Mouse (Mus musculus): ENCODE measurements around the gene Eid2b. TPM values are rescaled to one million over a fixed set of nuclear protein-coding genes. Genes with fewer than 3 reads are reported as not detected.

Eid2b gene
- polyA plus RNA-seq, 1 experiment from 2014 or later, result 13.4 TPM

DNA sequence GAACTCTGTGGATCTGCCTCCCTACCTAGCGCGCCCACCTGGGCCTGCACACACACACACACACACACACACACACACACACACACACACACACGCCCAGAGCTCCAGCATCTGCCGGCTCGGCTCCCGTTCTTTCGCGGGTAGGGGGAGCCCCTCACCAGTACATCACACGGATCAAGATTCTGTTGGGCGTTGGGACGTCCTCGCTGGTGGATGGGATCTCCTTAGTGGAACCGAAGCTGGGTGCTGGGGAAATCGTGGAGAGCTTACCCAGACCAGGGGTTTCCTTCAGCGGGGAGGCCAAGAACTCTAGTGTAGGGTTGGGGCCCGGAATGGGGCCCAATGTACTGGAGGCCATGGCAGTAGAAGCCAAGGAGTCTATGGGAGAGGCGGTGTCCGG, 12.6 kb downstream of the Eid2b start:
- H3K9ac ChIP-seq (ENCODE audit: low read depth, low read length), result peak overlapping the region; percentile 34; the same call in 1 of the 2 replicates
- ATAC-seq (ENCODE audit: low read depth), result peak; percentile 7; the same call in 1 of the 2 replicates
- H3K4me3 ChIP-seq (ENCODE audit: low read depth, low read length), result peak overlapping the region; percentile 30
- no peak overlapping the region for H3K27ac ChIP-seq (replicated peaks; ENCODE audit: low read depth, low read length)
- no peaks in the 10 kb centered on the region for H3K36me3 ChIP-seq (ENCODE audit: control insufficient read depth, insufficient read depth, low read length)
- peaks cover 72% of the 10 kb centered on the region for H3K27me3 ChIP-seq (replicated peaks; ENCODE audit: control insufficient read depth, insufficient read depth, low read length)
- WGBS, result 1% methylated on average over 14 of the region's 18 CpGs
- no peaks in the 10 kb centered on the region for H3K9me3 ChIP-seq (ENCODE audit: control insufficient read depth, low read length)
- H3K4me2 ChIP-seq (ENCODE audit: low read depth, low read length), result peak overlapping the region; percentile 54
- no peaks in the 10 kb centered on the region; the same call in none of the 2 replicates for H3K4me1 ChIP-seq (ENCODE audit: control insufficient read depth, insufficient read depth, low read length)
- DNase-seq (ENCODE audit: low spot score), result peak; percentile 21

DNA sequence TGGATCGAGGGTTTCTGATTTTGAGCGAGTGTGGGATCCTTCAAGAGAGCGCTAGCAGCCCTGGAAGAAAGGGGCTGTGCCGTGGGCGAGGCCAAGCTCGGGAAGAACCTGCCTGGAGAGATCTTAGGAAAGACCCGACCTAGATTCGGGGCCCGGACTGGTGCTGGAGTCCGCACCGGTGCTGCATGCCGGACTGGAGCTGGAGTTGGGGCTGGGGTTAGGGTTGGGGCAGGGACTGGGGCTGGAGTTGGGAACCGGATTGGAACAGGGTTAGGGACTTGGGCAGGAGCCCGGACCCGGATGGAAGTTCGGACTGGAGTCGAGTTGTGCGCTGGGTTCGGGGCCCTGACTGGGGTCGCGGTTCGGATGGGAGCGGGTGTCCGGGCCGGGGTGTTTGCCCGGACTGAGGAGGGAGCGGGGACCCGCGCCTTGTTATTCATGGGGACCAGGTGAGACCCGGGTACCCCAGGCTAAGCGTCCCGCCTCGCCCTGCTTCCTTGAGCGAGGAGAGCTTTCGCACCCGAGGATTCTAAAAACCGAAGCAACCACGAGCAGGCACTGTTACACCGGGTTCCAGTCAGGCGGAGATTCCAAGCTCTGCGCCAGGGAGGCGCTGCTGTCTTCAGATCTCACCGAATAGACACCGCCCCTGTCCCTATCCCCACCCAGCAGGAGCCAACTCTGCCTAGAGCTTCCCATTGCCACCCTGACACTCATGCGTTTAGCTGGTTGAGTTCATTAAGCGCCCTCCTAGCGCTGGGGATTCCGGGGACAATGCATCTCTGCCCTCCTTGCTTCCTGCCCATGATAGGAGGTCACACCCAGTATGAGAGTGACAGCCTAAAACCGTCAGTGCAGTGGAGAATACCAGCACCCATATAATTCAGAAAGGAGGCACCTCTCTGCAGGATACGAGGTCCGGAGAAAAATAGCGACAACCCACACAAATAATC, 13.4 kb downstream of the Eid2b start, which contains the start of gene Selenov:
Gene Selenov (minus strand): TSS at position 549 of the 953 bp plus-strand sequence.
- ATAC-seq (ENCODE audit: low read depth), result peak; percentile 41
- no peaks in the 10 kb centered on the region for H3K36me3 ChIP-seq (ENCODE audit: control insufficient read depth, insufficient read depth, low read length)
- WGBS, result 1% methylated on average over 44 of the region's 52 CpGs
- H3K4me1 ChIP-seq (ENCODE audit: control insufficient read depth, insufficient read depth, low read length), result no peaks in the 10 kb centered on the region; the same call in none of the 2 replicates
- peak within 1 kb of the TSS; percentile 30 for H3K4me3 ChIP-seq (ENCODE audit: low read depth, low read length)
- peak within 1 kb of the TSS; percentile 54 for H3K4me2 ChIP-seq (ENCODE audit: low read depth, low read length)
- H3K9ac ChIP-seq (ENCODE audit: low read depth, low read length), result peak within 1 kb of the TSS; percentile 34; the same call in 1 of the 2 replicates
- no peak within 1 kb of the TSS for H3K27ac ChIP-seq (replicated peaks; ENCODE audit: low read depth, low read length)
- no peaks in the 10 kb centered on the region for H3K9me3 ChIP-seq (ENCODE audit: control insufficient read depth, low read length)
- H3K27me3 ChIP-seq (replicated peaks; ENCODE audit: control insufficient read depth, insufficient read depth, low read length), result peaks cover 80% of the 10 kb centered on the region
- peak; percentile 55 for DNase-seq (ENCODE audit: low spot score)

DNA sequence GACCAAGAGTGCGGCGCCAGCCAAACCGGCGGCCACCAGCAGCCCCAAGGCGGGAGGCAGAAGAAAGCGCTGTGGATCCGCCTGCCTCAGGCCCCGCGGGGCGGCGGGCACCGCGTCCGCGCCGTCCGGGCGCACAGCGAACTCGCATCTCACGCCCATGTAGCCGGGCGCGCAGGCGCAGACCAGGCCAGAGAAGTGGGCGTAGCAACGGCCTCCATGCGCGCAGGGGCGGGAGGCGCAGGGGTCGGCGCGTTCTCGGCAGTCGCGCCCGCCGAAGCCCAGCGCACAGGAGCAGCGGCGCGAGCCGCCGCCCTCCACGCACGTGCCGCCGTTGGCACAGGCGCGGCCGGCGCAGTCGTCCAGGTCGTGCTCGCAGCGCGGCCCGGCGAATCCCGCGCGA, 16.9 kb downstream of the Eid2b start:
- ATAC-seq (ENCODE audit: low read depth), result peak; percentile 78
- peak overlapping the region; percentile 58 for H3K9ac ChIP-seq (ENCODE audit: low read depth, low read length)

DNA sequence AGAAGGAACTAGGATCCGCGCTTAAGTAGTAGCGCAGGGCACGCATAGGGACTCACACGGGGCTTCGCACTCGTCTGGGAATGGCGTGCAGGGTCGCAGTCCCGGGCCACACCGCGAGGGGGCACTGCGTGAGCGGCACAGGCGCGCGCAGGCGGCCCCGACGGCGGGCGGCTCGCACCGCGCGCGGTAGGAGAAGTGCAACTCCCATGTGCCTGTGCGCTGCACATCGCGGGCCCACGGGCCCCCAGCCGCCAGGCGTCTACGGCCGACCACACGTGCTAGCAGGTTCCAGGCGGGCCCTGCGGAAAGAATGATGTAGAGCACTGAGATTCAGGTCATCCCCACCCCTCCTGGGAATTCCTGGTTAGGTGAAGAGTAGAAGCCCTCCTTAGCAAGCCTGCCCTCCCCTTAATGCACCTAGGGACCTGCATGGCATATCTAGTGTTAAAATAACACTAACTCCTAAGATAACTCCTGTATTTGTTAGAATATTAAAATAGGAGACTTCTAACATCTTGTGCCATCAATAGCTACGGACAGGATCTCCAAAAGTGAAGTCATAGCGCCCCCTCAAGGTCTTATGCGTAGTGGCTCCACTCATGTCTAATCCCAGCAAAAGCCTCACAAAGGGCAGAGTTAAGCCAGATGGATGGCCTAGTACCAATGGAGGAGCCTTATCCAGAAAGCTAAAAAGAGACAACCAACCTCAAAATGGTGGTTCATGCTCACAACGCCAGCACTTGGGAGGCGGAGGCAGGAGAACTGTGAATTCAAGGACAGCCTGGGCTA, 21.5 kb downstream of the Eid2b start:
- peak; percentile 83 for DNase-seq (ENCODE audit: low spot score)
- Histone ChIP-seq H3K4me1 (ENCODE audit: control insufficient read depth, insufficient read depth, low read length) (no peaks in the 10 kb centered on the region; the same call in none of the 2 replicates), H3K36me3 (ENCODE audit: control insufficient read depth, insufficient read depth, low read length) (0 out of 2 replicates have a peak, but pooled peaks cover 3% of the 10 kb centered on the region), H3K9me3 (ENCODE audit: control insufficient read depth, low read length) (no peaks in the 10 kb centered on the region), H3K27me3 (replicated peaks; ENCODE audit: control insufficient read depth, insufficient read depth, low read length) (peaks cover 85% of the 10 kb centered on the region), H3K4me3 (ENCODE audit: low read depth, low read length) (peak overlapping the region; percentile 8; the same call in 1 of the 2 replicates), H3K27ac (replicated peaks; ENCODE audit: low read depth, low read length) (no peak overlapping the region), H3K9ac (ENCODE audit: low read depth, low read length) (peak overlapping the region; percentile 43; the same call in 1 of the 2 replicates), H3K4me2 (ENCODE audit: low read depth, low read length) (peak overlapping the region; percentile 38)
- ATAC-seq (ENCODE audit: low read depth), result no peak
- WGBS, result 27% methylated on average over 16 of the region's 43 CpGs

More for the DNA sequence above, 16.9 kb downstream of the Eid2b start:
- H3K36me3 ChIP-seq (ENCODE audit: control insufficient read depth, insufficient read depth, low read length), result no peaks in the 10 kb centered on the region
- DNase-seq (ENCODE audit: low spot score), result peak; percentile 89
- no peak overlapping the region for H3K27ac ChIP-seq (replicated peaks; ENCODE audit: low read depth, low read length)
- peak overlapping the region; percentile 82 for H3K4me2 ChIP-seq (ENCODE audit: low read depth, low read length)
- peak overlapping the region; percentile 54 for H3K4me3 ChIP-seq (ENCODE audit: low read depth, low read length)
- WGBS, result 1% methylated on average over 19 of the region's 63 CpGs
- H3K4me1 ChIP-seq (ENCODE audit: control insufficient read depth, insufficient read depth, low read length), result no peaks in the 10 kb centered on the region; the same call in none of the 2 replicates
- H3K9me3 ChIP-seq (ENCODE audit: control insufficient read depth, low read length), result no peaks in the 10 kb centered on the region
- peaks cover 99% of the 10 kb centered on the region for H3K27me3 ChIP-seq (replicated peaks; ENCODE audit: control insufficient read depth, insufficient read depth, low read length)

DNA sequence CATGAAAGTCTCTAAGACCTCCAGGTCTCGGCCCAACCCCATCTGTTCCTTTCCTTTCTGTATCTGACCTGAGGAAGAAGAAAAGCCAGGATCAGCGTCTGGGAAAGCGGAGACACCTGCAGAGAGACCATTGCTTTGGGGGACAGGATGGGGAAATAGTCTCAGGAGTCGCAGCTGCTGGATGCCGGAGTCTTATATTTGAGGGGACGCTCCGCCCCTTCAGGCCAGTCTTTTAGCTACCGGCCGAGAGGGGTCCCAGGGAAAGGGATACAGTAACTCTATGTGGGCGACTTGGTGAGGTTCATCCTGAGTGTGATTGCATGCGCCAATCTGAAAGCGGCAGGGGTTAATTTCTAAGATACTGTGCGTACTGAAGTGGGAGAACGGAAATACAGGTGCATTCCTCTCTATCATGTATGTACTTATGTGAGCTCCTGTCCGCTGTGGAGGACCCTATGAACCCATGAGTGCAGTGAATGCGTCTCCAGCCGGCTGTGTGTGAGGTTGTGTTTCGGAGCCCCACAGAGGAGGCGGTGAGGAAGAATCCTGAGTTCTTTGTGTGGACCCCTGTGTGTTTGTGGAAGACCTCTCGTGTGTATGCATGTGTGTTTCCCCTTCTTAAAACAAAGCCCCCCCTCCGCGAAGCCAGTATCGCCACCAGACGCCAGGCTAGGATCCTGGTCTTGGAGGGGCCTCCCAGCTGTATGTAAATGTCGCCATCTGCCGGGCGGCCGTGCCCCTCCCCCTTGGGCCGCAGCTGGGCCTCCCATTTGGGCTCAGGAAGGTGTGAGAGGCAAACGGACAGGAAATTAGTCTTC, 24.3 kb downstream of the Eid2b start, which contains the start of gene Dll3:
Gene Dll3 (minus strand): TSS at position 623 of the 818 bp plus-strand sequence.
- ATAC-seq (ENCODE audit: low read depth) (peak; percentile 75), DNase-seq (ENCODE audit: low spot score) (peak; percentile 58)
- no peaks in the 10 kb centered on the region for H3K9me3 ChIP-seq (ENCODE audit: control insufficient read depth, low read length)
- H3K4me2 ChIP-seq (ENCODE audit: low read depth, low read length), result peak within 1 kb of the TSS; percentile 56
- H3K9ac ChIP-seq (ENCODE audit: low read depth, low read length), result peak within 1 kb of the TSS; percentile 42
- H3K36me3 ChIP-seq (ENCODE audit: control insufficient read depth, insufficient read depth, low read length), result peaks cover 24% of the 10 kb centered on the region
- no peaks in the 10 kb centered on the region; the same call in 1 of the 2 replicates for H3K4me1 ChIP-seq (ENCODE audit: control insufficient read depth, insufficient read depth, low read length)
- H3K27me3 ChIP-seq (replicated peaks; ENCODE audit: control insufficient read depth, insufficient read depth, low read length), result peaks cover 57% of the 10 kb centered on the region
- no peak within 1 kb of the TSS for H3K27ac ChIP-seq (replicated peaks; ENCODE audit: low read depth, low read length)
- under 1% methylated on average over 29 of the region's 30 CpGs for WGBS
- H3K4me3 ChIP-seq (ENCODE audit: low read depth, low read length), result peak within 1 kb of the TSS; percentile 30

DNA sequence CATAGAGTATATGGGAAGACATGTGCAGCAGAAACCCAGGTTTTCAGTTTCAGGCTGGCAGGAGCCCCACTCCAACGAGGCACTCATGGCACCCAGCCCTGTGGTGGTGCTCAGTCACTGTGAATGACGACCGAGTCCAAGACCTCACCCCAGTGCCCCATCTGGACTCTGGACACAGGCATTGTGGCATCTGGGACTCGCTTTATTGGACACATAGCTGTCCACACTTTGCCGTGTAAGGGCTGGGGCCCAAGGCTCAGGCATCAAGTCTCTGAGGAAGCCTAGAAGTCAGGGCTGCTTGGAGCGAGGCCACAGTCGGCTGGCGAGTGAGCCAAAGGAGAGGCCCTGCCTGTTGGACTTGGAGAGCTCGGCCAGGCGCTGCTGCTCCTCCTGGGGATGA, 28.1 kb downstream of the Eid2b start:
- DNase-seq (ENCODE audit: low spot score) (no peak), ATAC-seq (ENCODE audit: low read depth) (no peak)
- peaks cover under 1% of the 10 kb centered on the region; the same call in 1 of the 2 replicates for H3K4me1 ChIP-seq (ENCODE audit: control insufficient read depth, insufficient read depth, low read length)
- H3K9ac ChIP-seq (ENCODE audit: low read depth, low read length), result no peak overlapping the region
- peaks cover 57% of the 10 kb centered on the region for H3K36me3 ChIP-seq (ENCODE audit: control insufficient read depth, insufficient read depth, low read length)
- 94% methylated on average over 10 of the region's 10 CpGs for WGBS
- H3K4me3 ChIP-seq (ENCODE audit: low read depth, low read length), result no peak overlapping the region
- peaks cover 20% of the 10 kb centered on the region for H3K27me3 ChIP-seq (replicated peaks; ENCODE audit: control insufficient read depth, insufficient read depth, low read length)
- H3K4me2 ChIP-seq (ENCODE audit: low read depth, low read length), result no peak overlapping the region
- no peaks in the 10 kb centered on the region for H3K9me3 ChIP-seq (ENCODE audit: control insufficient read depth, low read length)
- no peak overlapping the region for H3K27ac ChIP-seq (replicated peaks; ENCODE audit: low read depth, low read length)

DNA sequence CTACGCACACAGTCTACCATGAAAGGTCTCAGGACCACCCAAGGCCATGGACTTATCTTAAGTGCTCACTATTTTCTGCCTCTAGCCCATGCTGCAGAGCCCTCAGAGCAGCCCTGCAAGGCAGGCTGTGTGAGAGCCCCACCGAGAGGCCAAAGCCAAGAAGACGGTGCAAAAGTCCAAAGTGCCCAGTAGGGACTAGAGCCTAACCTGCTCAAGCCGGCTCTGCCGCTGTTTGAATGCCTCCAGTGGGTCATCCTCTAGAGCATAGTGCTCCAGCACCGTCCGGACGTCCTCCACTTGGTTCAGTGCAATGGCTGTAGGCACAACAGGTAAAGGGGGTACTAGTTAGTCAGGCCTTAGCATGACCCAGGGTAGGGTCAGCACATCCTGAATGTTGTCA, 28.7 kb downstream of the Eid2b start:
- ATAC-seq (ENCODE audit: low read depth), result no peak
- H3K4me1 ChIP-seq (ENCODE audit: control insufficient read depth, insufficient read depth, low read length), result peaks cover 7% of the 10 kb centered on the region; the same call in 1 of the 2 replicates
- H3K4me3 ChIP-seq (ENCODE audit: low read depth, low read length), result no peak overlapping the region

More for the DNA sequence above, 28.7 kb downstream of the Eid2b start:
- WGBS, result 95% methylated on average over 8 of the region's 8 CpGs
- Histone ChIP-seq H3K4me2 (ENCODE audit: low read depth, low read length) (no peak overlapping the region), H3K36me3 (ENCODE audit: control insufficient read depth, insufficient read depth, low read length) (peaks cover 57% of the 10 kb centered on the region), H3K27ac (replicated peaks; ENCODE audit: low read depth, low read length) (no peak overlapping the region), H3K9me3 (ENCODE audit: control insufficient read depth, low read length) (no peaks in the 10 kb centered on the region), H3K27me3 (replicated peaks; ENCODE audit: control insufficient read depth, insufficient read depth, low read length) (peaks cover 15% of the 10 kb centered on the region), H3K9ac (ENCODE audit: low read depth, low read length) (no peak overlapping the region)
- no peak for DNase-seq (ENCODE audit: low spot score)
